Mouse (Mus musculus) heart, postnatal 14 days (tissue): ENCODE measurements around the gene Spata16. TPM values are rescaled to one million over a fixed set of nuclear protein-coding genes. Genes with fewer than 3 reads are reported as not detected.

Experiments used
- DNase-seq, 2 experiments: peaks; one replicate each; pipeline ENCODE4 v3.0.0; 2021 to 2022
- intact Hi-C: fragments of 180-260 bp; cut with DNase I; formaldehyde crosslinking; loops from one replicate; pipeline ENCODE4 v1.15.1; 2025
- total RNA-seq, 2 experiments: library from RNA; stranded (reverse); gene quantifications; 2 replicates each; pipeline ENCODE4 v1.2.3; 2021

Gene Spata16
- total RNA-seq, 2 experiments from 2014 or later = not detected

DNA sequence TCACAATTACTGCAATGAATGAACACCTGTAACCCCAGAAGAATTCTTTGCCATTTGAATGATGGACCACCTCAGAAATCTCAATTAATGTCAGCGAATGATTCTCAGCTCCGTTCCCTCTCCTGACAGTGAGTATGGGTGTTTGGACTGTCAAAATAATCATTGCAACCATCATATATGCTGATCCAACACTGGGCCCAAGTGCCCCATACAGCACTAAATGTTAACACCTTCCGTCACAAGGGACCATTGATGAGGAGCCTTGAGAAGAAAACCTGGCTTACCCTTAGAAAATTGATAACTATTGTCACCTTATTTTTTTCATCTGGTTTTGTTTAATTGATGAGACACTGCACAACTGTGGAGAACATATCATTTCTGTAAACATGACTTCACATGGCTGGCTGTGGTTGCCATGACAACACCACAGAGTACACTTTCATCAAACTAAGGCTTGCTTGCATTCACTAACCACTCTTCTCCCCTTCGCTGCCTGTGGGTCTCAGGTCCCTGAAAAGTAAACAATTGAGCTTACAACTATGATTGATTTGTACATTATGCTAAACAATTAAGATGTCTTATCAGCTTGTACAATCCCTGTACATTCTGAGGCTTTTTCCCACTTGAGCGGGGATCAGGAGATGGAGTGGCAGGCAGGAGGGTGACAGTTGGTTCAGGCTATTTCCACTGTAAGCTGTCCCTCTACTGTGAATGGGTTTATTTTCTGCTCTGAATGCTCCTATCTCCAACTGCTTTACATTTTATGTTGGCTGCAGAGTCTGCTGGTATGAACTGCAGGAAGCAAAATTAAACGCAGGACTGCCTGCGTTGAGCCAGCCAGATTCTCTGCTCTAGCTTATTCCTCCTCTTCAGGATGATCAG is 189.8 kb downstream of the Spata16 start:
- no peak for DNase-seq
- intact Hi-C loops = no loop called here

DNA sequence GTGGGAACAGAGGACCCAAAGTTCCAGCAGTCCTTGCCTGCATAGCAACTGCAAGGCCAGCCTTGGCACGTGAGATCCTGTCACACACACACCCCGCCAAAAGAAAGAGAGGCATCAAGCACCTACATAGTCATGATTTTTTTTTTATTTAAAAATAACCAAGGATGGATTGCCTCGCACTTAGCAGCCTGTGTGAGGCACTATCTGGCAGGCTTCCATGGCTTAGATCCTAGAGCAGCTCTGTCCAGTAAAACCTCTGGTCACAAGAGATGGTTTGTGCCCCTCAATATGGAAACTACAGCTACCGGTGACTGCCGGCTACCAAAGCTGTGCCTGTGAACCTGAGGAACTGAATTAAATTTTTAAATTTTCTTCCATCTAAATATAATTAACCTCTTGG is 195.5 kb downstream of the Spata16 start:
- no peak for DNase-seq
- intact Hi-C loops = no loop called here

GRCm38 (mm10) chr3:26834178-26835050 is 197.0 kb downstream of the Spata16 start:
- intact Hi-C loops = no loop called here
- no peak for DNase-seq

DNA sequence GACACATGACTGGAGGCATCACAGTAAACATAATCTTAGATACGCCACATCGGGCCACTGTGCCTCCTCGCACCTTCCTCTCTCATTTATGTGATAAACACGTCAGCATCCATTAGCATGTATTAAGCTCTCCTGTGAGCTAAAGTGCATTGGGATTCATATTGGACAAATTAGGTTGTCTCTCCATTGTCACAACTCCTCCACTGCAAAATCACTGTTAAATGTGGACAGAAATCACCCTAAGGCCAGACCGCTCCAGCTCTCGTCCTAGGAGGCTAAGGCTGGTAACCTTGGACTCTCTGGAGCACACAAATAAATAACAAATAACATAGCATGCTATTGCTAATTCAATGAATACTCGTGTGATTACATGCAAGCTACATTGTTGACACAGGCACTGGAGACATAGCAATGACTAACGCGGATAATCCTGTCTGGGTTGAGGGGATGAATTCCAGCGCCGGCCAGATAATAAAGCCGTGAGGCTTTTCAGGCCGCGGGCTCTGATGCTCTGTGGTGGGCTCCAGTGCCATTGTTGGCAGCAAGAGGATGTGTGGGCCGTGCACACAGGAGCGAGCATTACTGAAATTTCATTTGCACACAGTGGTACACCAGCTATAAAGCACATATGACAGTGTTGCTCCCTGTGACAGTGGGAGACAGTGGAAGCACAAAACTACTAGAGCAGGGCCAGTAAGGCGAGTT is 197.8 kb downstream of the Spata16 start:
- DNase-seq = no peak
- intact Hi-C loops = no loop called here

DNA sequence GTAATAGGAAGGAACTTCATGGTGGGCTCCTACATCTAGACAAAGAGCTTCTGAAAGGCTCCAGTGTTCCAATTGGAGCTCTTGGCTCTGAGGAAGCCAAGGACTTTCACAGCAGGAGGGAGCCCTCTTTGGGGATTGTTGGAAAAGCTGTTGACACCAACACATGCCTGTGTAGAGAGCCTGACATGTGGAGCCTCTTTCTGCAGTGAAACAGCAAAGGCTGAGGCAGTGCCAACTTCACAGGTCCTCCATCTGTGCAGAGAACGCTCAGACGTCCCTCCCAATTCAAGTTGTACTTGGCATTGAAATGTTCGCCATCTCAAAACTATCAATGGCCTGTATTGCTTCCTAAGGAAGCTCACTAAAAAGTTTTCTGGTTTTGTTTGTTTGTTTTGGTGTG is 207.6 kb downstream of the Spata16 start:
- no peak for DNase-seq
- intact Hi-C loops = no loop called here

GRCm38 (mm10) chr3:26847935-26848334 is 210.5 kb downstream of the Spata16 start:
- no peak for DNase-seq

GRCm38 (mm10) chr3:26850207-26850606 is 212.8 kb downstream of the Spata16 start:
- DNase-seq = no peak
- intact Hi-C loops = no loop called here

More at GRCm38 (mm10) chr3:26847935-26848334, 210.5 kb downstream of the Spata16 start:
- intact Hi-C loops = no loop called here

DNA sequence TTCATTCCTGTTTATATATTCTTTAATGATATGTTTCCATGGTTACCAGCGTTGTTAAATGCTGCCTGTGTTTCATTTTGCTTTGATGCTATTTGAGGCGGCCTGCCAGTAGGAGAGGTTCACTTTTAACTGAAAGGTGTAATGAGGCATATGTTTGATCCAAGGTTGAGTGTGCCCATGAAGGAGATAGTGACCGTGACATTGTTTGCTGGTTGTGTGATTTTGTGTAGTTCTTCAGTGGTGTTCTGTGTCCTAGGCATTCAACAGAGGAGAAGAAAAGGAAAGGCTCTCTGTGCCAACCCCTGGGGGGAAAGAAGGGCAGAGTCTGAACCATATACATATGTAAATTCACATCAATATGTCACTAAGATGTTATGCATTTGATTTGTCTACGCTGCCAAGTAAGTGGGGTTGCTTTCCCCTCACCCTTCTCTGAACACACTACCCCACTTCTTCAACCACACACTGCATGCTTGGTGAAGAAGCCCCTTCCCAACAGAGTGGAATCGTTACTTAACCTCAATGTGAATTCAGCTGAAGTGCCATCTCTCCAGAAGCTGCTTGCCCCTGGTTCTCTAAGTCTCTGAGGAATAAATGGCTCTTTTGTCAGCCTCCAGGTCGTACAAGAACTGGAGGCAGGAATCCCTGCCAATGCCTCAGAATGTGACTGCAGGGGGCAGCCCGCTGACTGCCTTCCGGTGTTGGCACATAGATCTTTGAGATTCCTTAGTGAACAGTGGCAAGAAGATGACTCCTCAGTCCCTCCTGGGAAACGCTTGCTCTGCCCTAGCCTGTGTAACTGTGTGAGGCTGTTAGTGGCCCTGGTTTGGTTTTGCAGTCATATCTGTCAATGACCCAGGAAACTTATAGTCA is 213.5 kb downstream of the Spata16 start:
- intact Hi-C loops = no loop called here
- no peak for DNase-seq

DNA sequence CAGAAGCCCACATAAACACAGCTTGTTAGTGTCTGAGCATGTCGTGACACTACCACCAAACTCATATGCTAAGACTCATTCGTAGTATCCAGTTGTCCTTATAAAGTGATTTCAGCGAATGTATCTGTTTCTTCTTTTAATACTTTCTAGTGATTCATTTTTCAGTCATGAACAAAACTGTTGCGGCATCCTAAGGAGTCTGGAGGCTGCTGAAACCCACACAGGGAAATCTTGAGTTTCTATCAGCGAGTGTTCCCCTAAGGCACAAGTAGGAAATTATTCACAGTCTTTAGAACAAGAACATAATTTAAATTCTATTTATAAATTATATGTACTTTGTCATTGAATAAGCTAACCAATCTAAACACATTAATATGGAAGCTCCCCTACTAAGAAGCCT is 216.1 kb downstream of the Spata16 start:
- intact Hi-C loops = no loop called here
- DNase-seq = no peak

DNA sequence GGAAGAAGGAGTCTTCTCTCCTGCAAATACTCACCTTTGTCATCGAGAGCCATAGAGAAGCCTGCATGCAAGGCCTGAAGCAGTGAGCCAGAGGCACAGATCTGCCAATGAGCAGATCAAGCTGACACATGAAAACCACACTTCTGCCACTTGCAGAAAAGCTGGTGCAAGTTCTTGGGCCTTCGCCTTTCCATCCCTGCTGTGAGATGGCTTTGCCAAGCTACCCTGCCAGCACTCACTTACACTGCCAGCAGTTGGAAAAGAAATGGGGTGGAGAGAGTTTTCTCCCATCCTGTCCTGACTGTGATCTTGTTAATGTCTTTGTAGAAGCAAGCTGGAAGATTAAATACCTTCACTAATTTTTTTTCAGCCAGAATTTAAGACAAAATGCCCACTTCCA is 237.3 kb downstream of the Spata16 start:
- no peak for DNase-seq
- intact Hi-C loops = no loop called here

- intact Hi-C loops = no loop called here
- no peak for DNase-seq
Measured at GRCm38 (mm10) chr3:26877291-26877690, 239.9 kb downstream of the Spata16 start.

DNA sequence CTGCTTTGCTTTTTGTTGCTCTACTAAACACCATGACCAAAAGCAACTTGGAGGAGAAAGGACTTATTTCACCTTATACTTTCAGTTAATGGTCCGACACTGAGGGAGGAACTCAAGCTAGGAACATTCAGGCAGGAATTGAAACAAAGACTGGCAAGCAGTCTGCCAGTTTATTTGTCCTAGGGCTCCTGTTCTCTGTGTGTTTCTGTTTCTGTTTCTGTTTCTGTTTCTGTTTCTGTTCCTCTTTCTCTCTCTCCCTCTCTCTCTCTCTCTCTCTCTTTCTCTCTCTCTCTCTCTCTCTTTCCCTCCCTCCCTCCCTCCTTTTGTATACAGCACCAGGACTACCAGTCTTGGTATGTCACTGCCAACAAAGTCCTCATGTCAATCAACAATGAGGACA is 279.2 kb downstream of the Spata16 start:
- DNase-seq = no peak
- intact Hi-C loops = no loop called here

GRCm38 (mm10) chr3:26920986-26921385 is 283.6 kb downstream of the Spata16 start:
- intact Hi-C loops = no loop called here
- no peak for DNase-seq

GRCm38 (mm10) chr3:26921576-26921975 is 284.2 kb downstream of the Spata16 start:
- intact Hi-C loops = no loop called here
- DNase-seq = no peak

DNA sequence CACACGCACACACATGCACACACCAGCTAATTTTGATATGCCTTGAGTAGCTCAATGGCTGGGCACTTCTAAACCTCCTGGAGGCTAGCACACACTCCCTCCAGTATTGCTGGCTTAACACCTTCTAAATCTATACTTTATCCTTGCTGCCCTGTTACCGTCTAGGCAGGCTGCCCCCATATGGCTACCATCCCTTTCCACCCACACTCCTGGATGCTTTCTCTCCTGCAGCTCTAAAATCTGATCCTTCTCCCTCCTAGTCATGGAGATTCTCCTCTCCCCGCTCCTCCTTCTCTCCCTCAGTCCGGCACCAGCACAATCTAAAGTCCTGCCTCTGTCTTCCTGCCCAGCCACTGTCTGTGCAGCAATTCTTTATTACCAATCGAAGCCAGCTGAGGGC is 286.0 kb downstream of the Spata16 start:
- no peak for DNase-seq
- intact Hi-C loops = no loop called here

GRCm38 (mm10) chr3:26924212-26924611 is 286.8 kb downstream of the Spata16 start:
- no peak for DNase-seq
- intact Hi-C loops = no loop called here

GRCm38 (mm10) chr3:26933079-26933478 is 295.7 kb downstream of the Spata16 start:
- no peak for DNase-seq
- intact Hi-C loops = no loop called here

DNA sequence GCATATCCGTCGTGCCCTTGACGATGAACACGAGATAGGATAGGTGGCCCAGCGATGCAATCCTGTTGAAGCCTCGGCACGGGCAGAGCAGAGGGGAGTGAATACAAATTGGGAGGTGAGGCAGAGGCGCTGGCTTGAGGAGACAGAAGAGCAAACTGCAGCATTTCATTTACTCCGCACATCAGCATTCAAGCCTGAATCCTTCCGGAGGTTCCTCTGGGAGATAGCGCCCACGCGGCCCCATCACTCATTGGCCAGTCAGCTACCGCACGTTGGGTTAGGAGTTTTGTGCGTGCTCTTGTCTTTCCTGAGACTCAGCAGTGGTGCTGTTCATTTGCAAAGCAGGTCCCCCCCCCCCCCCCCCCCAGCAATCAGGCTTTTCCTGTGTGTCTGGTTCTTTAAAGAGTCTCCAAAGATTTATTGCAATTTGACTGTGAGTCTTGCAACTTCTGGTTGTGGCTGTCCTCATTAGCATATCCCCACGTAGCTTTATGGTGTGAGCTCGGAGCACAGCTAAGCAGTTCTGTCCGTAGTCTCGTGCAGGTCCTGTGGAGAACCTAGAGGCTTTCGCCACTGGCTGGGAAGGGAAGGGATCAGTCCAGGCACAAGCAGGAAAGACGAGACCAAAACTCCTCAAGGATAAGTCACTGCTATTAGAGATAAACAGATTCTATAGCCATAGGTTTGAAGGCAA is 299.6 kb downstream of the Spata16 start:
- no peak for DNase-seq
- intact Hi-C loops = no loop called here

- intact Hi-C loops = no loop called here
- DNase-seq = no peak
Measured at GRCm38 (mm10) chr3:26966776-26967175, 329.4 kb downstream of the Spata16 start.
